Mouse (Mus musculus) layer of hippocampus, adult 9-11 months (tissue): ENCODE measurements around the gene Nlrp6.

Experiments used
- DNase-seq: peaks from one replicate; pipeline ENCODE4 v3.0.0; 2022

Nlrp6 gene

DNA sequence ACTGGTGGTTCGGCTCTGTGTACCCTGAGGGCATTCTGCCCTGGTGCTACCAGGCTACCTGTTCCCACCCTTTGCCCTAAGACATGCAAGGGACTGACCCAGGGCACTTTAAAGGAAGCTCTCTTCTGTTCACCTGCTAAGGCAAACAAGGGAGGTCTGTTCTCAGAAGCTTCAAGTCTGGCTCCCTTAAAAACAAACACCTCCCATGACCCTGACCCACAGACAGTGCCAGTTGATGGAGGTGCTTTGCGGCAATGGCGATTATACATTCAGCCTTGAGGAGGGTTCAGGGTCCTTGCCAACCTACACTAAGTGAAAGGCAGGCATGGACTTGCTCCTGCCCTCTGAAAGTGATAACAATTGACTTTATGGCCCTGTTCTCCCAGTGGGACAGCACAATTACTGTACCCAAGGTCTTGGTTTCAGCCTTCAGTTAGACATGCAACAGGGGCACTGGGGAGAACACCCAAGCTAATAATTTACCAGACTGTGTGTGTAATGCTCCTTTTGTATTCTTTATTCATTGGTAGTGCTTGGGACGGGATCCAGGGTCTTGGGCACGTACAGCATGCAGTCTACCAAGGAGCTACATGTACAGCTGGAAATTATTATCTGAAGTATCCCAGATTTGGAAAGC, 7.7 kb upstream of the Nlrp6 start:
- no peak for DNase-seq

DNA sequence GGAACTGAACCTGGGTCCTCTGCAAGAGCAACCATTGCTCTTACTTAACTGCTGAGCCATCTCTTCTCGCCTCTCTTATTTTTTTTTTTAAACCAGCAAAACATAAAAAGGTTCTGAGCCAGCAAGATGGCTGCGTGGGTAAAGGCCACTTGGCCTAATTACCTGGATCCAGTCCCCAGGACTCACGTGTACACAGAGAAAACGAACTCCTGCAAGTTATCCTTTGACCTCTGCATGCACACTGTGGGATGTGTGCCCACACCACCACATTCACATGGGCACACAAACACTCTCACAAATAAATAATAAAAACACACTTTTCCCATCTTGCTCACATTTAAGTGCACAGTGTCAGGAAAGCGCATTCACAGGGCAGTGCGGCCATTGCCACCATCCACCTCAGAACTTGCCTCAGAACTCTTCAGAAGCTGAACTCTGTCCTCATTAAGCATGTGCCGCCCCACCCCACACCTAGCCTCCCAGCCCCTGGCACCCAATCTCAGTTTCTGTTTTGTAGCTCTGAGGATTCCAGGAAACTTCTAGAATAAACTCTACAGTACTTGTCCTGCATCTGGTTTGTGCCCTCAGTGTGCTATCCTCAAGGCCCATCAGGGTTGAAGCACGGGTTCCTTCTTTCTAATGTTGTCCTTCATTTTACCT, 6.5 kb upstream of the Nlrp6 start:
- DNase-seq: no peak

DNA sequence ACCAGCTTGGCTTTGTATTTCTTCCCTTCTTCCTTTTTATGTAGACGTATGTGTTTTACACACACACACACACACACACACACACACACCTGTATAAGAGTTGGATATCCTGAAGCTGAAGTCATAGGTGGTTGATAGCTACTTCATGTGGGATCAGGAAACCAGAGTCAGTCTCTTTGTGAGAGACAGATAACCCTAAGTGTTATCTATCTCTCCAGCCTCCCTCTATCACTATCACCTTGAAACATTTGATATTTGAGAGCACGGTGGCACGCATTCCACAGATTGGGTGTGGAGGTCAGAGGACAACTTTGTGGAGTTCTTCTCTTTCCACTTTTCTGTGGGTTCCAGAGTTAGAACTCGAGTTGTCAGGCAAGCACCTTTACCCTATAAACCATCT, 791 bp upstream of the Nlrp6 start:
- DNase-seq: no peak

DNA sequence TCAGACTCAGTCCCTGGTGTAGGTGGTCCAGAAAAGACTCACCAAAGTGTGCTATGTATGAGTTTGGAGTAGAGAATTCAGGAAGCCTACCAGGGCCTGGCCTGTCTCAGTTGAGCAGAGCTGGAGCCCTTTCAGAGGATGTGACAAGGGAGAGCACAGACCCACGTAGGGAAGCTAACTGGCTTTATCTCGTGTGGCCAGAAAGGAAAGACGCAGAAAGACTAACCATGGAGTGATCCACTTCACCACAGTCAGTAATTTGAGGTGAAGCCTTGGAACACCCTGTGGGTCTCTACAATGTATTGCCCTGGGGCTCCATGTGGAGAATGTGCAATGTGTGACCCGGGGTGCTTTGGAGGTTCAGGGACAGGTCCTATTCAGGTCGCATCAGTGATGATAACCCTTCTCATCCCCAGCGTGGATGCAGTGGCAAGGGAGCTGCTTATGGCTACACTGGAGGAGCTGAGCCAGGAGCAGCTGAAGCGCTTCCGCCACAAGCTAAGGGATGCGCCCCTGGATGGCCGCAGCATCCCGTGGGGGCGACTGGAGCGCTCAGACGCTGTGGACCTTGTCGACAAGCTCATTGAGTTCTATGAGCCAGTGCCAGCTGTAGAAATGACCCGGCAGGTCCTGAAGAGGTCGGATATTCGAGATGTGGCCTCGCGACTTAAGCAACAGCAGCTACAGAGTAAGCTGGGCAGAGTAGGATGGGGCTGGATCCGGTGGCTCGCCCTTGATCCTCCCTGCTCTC, 698 bp downstream of the Nlrp6 start:
- no peak for DNase-seq

DNA sequence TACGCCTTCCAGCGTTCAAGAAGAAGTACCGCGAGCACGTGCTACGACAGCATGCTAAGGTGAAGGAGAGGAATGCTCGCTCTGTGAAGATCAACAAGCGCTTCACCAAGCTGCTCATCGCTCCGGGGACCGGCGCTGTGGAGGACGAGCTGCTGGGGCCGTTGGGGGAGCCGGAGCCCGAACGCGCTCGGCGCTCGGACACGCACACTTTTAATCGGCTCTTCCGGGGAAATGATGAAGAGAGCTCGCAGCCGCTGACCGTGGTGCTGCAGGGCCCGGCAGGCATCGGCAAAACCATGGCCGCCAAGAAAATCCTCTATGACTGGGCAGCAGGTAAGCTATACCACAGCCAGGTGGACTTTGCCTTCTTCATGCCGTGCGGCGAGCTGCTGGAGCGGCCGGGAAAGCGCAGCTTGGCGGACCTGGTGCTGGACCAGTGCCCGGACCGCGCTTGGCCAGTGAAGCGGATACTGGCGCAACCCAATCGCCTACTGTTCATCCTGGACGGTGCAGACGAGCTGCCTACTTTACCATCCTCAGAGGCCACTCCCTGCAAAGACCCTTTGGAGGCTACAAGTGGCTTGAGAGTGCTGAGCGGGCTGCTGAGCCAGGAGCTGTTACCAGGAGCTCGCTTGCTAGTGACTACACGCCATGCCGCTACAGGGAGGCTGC, 1.8 kb downstream of the Nlrp6 start:
- no peak for DNase-seq

DNA sequence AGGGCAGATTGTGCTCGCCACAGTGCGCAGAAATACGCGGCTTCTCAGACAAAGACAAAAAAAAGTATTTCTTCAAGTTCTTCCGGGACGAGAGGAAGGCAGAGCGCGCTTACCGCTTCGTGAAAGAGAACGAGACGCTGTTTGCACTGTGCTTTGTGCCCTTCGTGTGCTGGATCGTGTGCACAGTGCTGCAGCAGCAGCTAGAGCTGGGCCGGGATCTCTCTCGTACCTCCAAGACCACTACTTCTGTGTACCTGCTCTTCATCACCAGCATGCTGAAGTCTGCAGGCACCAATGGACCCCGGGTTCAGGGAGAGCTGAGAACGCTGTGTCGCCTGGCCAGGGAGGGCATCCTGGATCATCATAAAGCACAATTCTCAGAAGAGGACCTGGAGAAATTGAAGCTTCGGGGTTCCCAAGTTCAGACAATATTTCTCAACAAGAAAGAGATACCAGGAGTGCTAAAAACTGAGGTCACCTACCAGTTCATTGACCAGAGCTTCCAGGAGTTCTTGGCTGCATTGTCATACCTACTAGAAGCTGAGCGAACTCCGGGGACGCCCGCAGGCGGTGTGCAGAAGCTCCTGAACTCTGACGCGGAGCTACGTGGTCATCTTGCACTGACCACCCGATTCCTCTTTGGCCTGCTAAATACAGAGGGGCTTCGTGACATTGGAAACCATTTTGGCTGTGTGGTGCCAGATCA, 2.5 kb downstream of the Nlrp6 start:
- DNase-seq: no peak

DNA sequence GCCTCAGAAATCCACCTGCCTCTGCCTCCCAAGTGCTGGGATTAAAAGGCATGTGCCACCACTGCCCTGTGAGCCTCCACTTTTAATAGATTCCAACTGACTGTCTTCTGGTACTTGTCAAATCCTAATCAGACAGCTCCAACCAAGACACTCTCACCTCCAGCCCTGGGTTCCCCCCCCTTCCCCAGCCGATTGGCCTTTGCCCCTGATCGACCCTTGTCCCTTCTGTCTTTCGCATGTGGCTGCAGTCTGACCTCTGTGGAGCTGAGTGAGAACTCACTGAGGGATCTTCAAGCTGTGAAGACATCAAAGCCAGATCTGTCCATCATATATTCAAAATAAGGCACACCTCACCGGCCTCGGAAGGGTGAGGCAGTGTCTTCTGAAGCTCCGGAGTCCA, 6.5 kb downstream of the Nlrp6 start:
- DNase-seq: no peak

DNA sequence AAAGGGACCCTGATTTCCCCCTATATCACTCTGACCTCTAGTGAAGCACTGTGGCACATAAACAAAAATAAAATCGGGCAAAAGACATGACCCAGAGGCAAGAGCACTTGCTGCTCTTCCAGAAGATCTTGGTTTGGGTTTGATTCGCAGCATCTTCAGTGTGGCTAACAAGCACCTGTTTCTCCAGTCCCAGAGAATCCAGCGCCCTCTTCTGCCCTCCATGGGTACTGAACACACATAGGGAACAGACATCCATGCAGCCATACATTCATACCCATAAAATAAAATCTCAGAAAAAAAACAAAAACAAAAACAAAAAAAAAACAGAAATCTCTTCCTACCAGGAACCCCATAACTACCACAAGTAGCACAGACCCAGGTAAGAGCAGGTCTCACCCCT, 17.7 kb downstream of the Nlrp6 start:
- no peak for DNase-seq

DNA sequence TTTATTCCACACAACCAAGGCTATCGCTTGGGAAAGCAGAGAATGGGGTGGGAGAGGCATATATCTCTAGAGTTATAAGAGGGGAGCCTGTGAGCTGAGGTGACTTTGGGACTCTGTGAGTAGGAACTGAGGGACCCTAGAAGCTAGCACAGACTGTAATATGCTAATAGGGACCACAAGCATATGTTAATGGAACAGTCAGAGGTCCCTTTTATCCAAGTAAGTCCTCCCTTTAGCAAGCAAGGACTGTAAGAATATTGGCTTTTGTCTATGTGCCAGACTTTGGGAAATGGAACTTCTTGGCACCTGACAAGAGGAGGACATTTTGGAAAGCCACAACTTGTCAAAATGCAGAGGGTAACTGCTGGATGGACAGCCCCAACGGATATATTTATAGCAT, 18.2 kb downstream of the Nlrp6 start:
- DNase-seq: no peak

DNA sequence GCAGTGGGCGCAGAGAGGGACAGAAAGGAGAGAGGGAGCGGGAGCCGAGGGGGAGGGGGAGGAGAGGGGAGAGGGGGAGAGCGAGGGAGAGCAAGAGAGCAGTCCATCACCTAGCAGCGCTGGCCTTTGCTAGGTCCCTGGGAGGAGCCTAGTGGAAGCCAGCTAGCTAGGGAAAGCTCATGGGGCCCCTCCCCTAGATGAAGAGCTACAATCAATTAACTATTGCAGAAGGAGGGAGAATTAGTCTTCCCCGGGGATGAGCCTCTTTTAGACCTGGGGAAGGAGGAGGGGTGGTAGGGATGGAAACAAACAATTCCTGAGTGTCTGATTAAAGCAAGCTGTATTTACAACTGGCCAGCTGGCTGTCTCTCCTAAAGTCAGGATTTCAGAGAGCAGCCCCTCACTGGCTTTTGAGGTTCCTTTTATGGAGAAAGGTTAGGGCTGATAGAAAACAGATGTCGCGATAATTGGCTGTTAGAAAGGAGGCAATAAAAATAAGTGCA, 19.0 kb downstream of the Nlrp6 start:
- no peak for DNase-seq

DNA sequence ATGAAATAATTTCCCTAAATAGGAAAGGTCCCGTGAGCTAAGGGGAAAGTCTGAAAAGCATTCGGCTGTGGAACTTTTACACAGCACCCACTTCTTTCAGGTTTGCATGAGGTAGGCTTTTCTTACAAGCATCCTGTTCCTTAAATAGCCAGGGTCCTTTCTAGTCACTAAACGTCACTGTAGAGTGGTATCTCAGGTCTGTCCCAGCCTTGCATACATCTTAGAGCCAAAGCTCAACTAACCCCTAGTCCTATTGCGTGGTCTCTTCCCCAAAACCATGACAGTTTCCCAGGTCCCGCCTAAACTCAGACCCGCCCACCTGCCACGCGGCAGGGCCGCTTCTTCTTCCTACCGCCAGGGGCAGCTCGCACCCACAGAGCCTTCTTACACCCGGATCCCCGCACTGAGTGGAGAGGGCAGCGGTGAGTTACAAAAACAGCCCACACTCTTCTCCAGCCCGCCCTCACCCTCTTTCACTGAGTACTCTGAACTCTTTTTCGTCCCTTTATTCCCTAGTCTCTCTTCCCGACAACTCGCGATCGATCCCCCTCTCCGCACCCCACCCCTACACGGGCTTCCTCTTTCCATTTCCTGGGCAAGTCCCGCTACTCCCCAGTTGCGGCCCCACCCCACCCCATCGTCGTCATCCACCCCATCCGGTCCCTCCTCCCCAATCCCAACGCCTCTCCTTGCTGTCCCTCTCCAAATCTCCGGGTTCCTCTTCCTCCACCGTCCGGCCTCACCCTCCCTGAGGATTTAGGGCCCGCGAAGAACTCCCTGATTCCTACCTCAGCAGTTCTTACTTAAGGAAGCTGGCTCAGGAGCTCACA, 20.7 kb downstream of the Nlrp6 start, which contains the start of gene Pgghg:
Pgghg (plus strand) TSS at position 170 of the 830 bp plus-strand sequence.
- DNase-seq: peak; percentile 66

DNA sequence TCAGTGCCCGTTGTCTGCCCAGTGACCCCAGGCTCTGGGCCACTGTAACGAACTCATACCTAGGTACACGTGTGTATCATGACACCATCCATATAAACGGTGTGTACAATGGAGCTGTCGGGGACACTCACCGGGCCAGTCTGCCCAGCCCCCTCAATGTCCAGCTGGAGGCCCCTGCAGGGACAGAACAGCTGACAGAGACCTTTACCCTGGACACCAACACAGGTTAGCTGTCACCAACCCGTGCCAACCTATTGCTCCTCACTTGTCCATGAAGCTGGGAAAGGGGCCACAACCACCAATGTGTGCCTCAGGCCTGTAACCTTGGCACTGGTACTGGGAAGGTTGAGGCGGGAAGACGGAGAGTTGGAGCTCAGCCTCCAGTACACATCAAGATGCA, 21.6 kb downstream of the Nlrp6 start:
- no peak for DNase-seq

DNA sequence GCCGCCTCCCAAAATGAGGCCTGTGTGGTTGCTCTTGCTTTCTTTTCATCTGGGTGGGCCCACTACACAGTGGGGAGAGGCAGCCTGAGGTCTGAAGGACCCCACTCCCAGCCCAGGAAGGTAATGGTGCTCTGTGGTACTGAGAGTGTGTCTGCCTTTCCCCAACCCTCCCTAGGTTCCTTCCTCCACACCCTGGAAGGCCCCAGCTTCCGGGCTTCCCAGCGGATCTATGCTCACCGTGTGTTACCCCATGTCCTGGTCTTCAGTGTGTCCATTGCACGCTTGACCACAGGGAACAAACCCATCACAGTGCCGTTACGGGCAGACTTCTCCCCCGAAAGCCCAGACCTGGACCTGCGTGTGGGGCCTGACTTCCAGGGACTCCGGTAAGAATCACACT, 22.1 kb downstream of the Nlrp6 start:
- no peak for DNase-seq

DNA sequence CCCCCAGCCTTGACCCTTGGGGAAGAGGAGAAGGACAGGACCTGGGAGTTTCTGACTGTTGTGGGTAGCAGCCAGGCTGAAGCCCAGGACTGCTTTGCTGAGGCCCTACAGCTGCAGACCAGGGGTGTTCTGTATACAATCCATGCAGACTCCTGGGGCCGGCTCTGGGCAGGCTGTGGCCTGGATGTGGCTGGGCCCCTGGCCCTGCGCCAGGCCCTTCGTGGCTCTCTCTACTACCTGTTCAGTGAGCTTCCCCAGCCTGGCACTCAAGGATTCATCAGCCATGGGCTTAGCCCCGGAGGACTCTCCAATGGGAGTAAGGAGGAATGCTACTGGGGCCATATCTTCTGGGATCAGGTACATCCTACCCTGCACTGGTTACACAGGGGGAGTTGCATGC, 22.7 kb downstream of the Nlrp6 start:
- no peak for DNase-seq

DNA sequence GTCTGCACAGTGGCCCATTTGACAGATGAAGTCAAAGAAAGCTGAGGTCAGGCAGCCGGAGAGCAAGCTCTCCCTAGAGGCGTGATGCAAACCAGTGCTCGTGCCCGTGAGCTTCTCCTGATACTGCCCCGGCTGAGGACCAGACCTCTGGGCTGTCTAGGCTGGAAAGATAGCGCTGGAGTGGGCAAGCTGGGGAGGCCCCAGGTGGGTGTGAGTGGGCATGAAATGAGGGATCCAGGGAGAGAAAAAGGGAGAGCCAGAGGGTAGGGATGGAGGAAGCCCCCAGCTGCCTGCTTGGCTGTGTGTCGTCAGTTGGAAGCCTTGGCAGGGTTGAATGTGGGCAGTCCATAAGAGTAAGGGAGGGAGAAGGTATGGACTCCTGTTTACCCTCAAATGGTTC, 23.5 kb downstream of the Nlrp6 start:
- DNase-seq: no peak

DNA sequence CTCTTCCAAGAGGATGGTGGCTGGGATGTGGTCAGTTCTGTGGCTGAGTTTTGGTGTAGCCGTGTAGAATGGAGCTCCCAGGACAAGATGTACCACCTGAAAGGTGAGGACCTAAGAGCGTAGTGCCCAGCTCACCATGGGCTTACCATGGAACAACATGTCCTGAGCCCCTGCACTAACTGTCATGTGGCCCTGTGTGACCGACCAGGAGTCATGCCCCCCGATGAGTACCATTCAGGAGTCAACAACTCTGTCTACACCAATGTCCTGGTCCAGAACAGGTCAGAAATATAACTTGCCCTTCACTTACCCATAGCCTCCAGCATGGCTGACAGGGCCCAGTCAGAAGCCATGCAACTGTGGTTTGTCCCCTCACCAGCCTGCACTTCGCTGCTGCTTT, 24.5 kb downstream of the Nlrp6 start:
- no peak for DNase-seq

DNA sequence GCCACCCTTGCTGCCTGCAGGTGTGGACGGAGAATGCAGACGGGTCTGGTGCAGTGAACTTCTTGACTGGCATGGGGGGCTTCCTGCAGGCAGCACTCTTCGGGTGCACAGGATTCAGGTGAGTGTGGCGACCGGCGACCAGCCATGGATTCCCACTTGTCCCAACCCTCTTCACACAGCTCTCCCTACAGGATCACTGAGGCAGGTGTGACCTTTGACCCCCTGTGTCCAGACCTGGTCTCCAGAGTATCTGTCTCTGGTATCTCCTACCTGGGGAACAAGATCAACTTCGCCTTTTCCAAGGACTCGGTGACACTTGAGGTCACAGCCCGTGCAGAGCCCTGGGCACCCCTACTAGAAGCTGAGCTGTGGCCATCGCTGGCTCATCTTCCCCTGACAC, 25.6 kb downstream of the Nlrp6 start:
- no peak for DNase-seq

DNA sequence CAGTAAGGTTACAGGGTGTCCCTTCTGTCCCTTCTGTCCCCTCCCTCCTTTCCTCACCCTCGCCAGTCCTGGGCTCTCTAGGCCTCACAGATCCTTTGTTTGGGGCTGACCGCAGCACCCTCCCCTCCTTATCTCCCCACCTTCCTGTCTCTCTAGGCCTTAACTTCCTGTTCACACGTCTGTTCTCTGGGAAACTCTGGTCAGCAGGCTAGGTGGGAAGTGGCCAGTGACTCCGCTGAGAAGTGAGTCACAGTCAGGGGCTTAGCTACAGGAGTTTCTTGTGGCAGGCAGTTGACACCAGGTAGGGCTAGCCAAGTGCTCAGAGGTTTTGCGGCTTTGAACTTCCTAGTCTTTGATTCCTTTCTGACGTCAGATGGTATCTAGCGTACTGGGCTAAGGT, 26.3 kb downstream of the Nlrp6 start:
- no peak for DNase-seq

DNA sequence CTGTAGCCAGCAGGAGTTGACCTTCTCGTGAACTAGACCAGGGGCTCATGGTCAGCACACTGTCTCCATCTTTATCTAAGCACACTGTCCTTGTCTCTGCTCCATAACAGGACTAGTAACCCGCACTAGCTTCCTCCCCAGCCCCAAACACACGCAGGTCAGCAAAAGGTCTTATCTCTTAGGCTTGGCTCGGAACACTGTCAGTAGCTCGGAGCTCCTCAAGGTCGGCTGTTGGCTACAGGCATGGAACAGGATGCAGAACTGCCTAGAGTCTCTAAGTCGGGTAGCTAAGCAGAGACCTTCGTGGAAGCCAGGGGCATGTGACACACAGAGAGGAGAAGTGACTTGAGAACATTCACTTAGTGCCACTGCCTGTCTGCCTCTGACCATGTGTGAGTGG, 27.5 kb downstream of the Nlrp6 start:
- DNase-seq: no peak

DNA sequence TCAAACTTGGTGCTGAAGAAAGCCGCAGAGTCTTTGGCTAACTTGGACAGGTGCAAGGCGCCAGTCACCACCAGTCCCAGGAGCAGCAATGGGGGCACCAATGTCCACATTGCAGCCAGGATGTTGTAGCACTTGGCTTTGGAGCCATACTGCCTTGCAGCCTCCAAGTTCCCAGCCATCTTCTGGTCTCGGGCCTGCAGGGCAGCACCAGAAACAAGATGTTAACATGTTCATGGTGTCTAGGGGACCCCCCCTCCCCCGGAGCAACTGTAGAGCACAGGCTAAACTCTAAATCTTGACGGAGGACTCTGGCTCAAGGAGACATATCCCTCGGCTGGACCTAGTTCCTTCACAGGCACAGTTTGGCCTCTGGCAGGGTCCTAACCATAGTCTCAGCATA, 28.6 kb downstream of the Nlrp6 start:
- DNase-seq: no peak

DNA sequence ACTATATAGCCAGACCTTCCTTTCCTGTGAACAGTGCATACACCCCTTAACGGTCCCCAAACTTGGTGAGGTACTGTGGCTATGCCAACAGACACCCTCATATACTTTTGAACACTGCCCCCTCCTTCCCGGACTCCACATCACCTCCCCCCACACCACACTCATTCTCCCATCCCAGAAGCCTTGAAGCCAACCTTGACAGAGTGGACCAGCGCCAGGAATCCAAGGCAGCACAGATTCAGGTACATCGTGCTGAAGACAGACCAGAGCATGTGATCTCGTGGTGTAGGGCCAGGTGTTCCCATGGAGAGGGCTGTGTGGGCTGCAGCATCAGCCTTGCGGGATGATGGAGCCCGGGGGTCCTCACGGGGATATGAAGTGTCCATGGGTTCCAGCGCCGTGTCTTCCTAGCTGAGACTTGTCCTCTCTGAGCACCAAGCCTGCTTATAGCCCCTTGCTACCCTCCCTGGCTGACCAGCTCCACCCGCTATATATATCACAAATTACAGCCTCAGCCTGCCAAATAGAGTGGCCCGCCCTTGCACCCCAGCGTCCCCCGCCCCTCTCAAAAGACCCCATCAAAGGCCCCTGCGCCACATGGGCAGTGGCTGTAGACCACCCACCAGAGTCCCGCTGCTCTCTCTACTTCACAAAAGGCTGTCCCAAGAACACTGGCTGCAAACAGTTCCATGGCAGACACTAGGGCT, 29.3 kb downstream of the Nlrp6 start, which contains the start of gene Ifitm5:
Ifitm5 (minus strand) TSS at position 468 of the 707 bp plus-strand sequence.
- DNase-seq: no peak
